Mouse (Mus musculus): ENCODE data around the gene Gm12216.
"Not testable (repeated sequence)": the region's sequence is repeated elsewhere in the genome, so short reads cannot be mapped to it uniquely, and the experiment has no call there.

Gene Gm12216

GRCm38 (mm10) chr11:53873909-53874704 lies 15.1 kb upstream of the Gm12216 start:
- not testable (repeated sequence) for DNase-seq

GRCm38 (mm10) chr11:53871786-53872507 lies 12.9 kb upstream of the Gm12216 start:
- DNase-seq: no peak

DNA sequence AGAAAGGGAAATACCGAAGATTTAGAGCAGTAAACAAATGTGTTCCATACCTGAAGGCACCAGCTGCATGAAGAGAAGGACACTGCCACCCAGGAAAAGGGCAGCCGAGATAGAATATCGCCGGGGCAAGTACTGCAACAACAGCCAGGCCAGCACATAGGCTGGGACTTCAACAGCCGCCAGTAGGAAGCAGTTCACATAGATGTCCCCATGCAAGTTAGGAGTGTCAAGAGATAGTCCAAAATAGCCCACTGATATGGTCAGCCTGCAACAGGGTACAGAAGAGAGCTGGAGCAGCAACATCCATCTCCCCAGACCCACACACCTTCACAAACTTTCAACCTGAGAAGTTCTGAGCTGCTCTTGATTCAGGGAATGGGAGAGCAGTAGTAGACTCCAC lies 10.1 kb upstream of the Gm12216 start:
- DNase-seq: no peak

- DNase-seq: not testable (repeated sequence)
Measured at GRCm38 (mm10) chr11:53868323-53868722, 9.3 kb upstream of the Gm12216 start.

DNA sequence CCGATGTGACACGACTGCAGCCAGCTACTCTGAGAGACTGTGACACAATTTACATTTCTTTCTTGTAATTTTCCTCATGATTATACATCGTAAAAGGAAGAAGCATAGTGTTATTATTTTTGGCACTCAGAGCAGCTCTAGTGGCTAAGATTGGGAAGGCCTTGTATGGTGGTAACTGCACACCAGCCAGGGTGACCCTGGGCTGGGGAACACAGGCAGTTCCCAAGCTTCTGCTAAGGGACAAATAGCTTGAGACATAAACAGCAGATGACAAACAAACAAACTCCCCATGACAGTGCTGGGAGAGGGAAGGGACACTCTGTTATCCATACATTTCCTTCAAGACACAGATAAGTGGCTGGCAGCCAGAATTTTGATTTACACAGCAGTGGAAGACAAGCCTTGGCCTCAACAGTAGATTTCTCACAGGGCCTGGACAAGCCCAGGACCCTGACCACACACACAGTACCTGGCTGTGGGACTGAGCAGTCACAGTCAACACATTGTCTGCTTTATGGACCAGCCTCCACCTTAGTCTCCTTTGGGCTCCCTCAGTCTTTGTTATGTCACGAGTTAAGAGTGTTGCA lies 5.8 kb upstream of the Gm12216 start:
- DNase-seq: not testable (repeated sequence)

DNA sequence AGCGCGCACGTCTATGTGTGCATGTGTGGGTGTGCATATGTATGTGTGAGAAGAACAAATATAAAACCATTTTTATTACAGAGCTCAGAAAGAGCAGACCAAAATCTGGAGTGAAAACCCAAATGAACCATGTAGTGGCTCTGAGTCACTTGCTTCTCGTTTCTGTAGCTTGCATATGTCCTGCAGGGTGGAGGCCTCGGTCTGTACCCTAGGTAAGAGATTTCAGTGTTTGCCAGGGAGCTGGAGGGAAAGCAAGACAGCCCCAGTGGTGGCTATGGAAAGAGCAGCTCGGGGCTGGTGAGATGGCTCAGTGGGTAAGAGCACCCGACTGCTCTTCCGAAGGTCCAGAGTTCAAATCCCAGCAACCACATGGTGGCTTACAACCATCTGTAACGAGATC lies 1.9 kb upstream of the Gm12216 start:
- not testable (repeated sequence) for DNase-seq

- DNase-seq: no peak
Measured at GRCm38 (mm10) chr11:53858058-53858760, 847 bp downstream of the Gm12216 start.

- DNase-seq: no peak
Measured at GRCm38 (mm10) chr11:53853665-53854064, 5.4 kb downstream of the Gm12216 start.

DNA sequence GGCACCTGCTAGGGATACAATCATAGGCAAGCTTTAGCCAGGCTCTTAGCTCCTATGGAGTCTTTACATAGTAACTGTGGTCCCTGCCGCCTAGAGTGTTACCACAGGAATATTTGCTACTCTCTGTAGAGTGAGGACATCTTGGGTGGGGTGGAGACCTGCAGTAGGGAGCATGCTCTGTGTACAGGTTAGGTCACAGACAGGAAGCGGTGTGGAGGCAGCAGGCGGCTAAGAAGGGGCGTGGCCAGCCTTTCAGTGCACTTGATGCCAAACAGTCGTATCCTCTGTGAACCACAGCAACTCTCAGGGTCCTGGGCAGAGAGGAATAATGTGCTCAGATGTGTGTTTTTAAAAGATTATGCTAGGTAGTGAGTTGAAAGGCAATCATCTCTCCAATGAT lies 7.3 kb downstream of the Gm12216 start:
- DNase-seq: no peak

DNA sequence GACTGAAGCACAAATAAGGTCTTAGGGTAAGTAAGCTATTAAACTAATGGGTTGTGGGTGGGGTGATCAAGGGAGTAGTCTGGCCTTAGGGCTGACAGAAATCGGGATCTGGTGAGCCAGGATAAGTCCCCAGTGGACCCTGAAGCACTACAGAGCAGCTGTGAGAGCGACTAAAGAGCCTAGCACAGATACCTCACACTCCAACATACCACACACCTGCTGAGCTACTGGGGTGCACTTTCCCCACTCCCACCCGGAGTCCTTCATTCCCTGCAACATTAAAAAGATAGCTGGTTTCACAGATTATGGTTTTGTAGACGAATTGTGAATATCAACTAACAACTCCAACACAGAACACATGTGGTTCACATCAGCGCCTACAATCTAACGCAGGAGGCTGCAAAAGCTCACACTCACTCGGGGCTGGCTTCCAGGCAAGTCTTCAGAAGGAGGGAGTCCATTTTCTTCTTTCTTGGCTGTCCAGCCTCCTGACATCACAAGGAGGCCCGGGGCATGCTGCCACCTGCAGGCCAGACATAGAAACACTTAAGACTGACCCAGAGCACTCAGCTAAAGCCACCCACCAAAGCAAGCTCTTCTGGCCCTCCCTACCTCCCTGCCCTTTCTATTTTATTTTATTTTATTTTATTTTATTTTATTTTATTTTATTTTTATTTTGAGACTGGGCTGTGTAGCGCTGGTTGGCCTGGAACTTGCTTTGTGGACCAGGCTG lies 9.3 kb downstream of the Gm12216 start:
- DNase-seq: peak; percentile 70

- no peak for DNase-seq
Measured at GRCm38 (mm10) chr11:53845680-53846079, 13.4 kb downstream of the Gm12216 start.

- DNase-seq: no peak
Measured at GRCm38 (mm10) chr11:53843106-53843505, 15.9 kb downstream of the Gm12216 start.

DNA sequence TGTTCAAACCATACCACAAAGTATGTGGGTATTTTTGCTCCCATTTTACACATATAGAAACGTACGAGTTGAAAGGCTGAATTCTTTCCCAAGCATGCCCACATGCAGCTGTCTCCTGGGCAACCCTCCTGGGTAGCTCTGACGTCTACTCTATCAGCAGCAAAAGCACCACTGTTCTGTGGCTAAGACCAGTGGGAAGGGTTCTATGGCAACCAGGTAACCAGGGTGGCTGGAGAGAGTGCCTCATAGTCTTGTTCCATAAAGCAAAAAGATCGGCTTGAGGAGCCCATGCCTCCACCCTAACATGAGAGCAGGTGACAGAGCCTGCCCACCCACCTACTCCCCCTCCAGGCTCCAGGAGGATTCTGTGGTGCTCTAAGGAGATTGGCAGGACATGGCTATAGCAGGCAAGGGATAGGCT lies 16.9 kb downstream of the Gm12216 start:
- DNase-seq: no peak

DNA sequence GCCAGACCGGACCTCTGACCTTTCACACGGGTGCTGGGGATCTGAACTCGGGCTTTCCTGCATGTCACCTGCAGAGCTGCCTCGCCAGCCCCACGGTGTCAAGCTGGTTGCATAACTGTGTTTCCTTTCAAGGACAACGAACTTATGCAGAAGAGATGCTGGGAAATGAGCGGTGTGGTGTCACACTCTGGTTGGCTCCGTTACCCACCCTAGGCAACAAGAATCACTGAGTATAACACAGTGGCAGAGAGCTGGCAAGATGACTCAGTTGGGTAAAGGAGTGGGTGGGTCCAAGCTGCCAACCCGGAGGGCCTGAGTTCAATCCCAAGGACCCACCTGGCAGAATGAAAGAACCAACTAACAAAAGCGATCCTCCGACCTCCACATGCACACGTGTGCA lies 17.5 kb downstream of the Gm12216 start:
- no peak for DNase-seq

DNA sequence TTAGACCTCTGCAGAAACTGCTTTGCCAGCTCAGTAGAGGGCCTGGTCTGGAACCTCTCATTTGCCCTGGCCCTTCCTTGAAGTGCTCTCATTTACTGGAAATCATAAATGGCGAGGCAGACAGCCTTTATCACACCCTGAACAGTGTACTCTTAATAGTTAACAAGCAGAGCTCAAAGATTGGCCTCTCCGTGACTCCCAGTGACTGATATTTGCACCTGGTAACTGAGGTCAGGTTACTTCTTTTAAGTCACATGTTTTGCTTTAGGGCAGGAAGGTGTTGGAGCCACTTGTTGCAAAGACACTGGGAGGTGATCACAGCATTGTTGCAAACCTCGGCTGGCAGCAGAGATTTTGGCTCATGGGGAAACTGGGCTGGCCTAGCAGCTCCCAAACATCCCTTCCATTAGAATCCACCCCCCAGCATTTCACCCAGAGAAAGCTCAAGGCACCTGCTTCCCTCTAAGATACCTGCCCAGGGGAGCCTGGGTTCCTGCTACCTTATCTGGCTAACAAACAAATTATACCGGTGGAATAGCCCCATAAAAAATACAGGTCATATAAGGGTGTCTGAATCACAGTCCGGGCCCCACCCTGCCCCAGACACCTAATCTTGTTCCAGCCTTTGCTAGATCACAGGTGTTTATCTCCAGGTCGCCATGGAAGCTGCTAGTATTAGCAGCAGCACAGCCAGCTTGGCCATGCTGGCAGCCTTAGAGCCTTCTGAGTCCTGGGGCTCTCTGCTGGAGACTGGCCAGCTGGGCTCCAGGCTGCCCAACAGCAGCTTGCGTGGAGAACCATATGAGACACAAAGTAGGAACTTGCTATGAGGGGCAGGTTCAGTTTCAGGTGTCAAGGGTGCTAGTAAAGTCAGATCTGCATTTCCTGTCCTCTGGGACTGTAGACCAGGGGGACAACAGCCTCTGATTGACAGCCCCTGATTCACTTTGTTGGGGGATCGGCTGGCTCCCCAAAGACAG lies 19.1 kb downstream of the Gm12216 start:
- DNase-seq: no peak

- no peak for DNase-seq
Measured at GRCm38 (mm10) chr11:53839147-53839546, 19.9 kb downstream of the Gm12216 start.

- DNase-seq: no peak
Measured at GRCm38 (mm10) chr11:53837731-53838130, 21.3 kb downstream of the Gm12216 start.

- DNase-seq: no peak
Measured at GRCm38 (mm10) chr11:53835379-53836010, 23.6 kb downstream of the Gm12216 start.

- DNase-seq: no peak
Measured at GRCm38 (mm10) chr11:53825409-53825808, 33.6 kb downstream of the Gm12216 start.

DNA sequence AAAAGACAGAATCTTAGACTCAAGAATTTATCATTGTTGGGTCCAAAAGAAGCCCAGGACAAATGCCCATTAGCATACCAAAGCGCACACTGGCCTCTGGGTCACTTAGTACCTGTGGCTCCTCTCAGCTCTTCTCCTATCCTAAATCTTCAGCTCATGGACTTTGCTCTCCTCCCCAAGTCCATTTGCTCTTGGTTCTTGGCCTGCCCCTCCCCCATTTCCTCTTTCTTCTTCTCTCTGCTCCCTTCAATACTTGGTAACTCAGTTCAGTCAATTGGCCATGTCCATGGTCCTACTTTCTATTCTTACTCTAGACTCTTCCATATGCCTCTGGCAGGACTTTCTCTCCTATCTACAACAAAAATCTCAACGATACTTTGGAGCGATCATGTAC lies 37.1 kb downstream of the Gm12216 start:
- no peak for DNase-seq

Measured in right cerebral cortex, postnatal 14 days (tissue).